Mouse (Mus musculus) heart, postnatal 0 days (tissue): ENCODE measurements around the gene Mrps26. TPM values are rescaled to one million over a fixed set of nuclear protein-coding genes. Genes with fewer than 3 reads are reported as not detected.
A peak's percentile ranks its signal among the peaks of the same experiment; 100 is the strongest.

ENCODE experiments used
- ATAC-seq: fragments of 200-750 bp; cut with Nextera tagmentation; 2 replicates; pipeline ENCODE4 v1.8.0; 2017; ENCODE audit warnings: low read depth, moderate number of reproducible peaks, moderate library complexity; ENCODE audit not compliant: insufficient read depth
- DNase-seq: peaks from one replicate; pipeline ENCODE4 v3.0.0-alpha.2; 2016; ENCODE audit warnings: low spot score
- H3K27ac ChIP-seq: fragments of 300-500 bp; sonication (generic); 2 replicates; pipeline ENCODE4 v1.5.1; 2014; ENCODE audit warnings: low read depth, mild to moderate bottlenecking
- H3K27me3 ChIP-seq: fragments of 300-500 bp; sonication (generic); 2 replicates; pipeline ENCODE4 v1.6.1; 2014; ENCODE audit warnings: low read length, mixed read lengths; ENCODE audit not compliant: control insufficient read depth, insufficient read depth
- H3K36me3 ChIP-seq: fragments of 300-500 bp; sonication (generic); replicated peaks from 2 replicates; pipeline ENCODE4 v1.6.1; 2014; ENCODE audit warnings: low read length, mixed read lengths; ENCODE audit not compliant: control insufficient read depth, insufficient read depth
- H3K4me1 ChIP-seq: fragments of 300-500 bp; sonication (generic); 2 replicates; pipeline ENCODE4 v1.6.1; 2014; ENCODE audit warnings: antibody characterized with exemption; ENCODE audit not compliant: control insufficient read depth, insufficient read depth
- H3K4me2 ChIP-seq: fragments of 300-500 bp; sonication (generic); 2 replicates; pipeline ENCODE4 v1.6.1; 2014; ENCODE audit warnings: low read depth, mild to moderate bottlenecking, low read length, moderate library complexity
- H3K4me3 ChIP-seq: fragments of 300-500 bp; sonication (generic); 2 replicates; pipeline ENCODE4 v1.5.1; 2014; ENCODE audit warnings: low read depth, low read length
- H3K9ac ChIP-seq: fragments of 300-500 bp; sonication (generic); replicated peaks from 2 replicates; pipeline ENCODE4 v1.6.1; 2014; ENCODE audit warnings: low read depth, low read length, mixed read lengths
- H3K9me3 ChIP-seq: fragments of 300-500 bp; sonication (generic); replicated peaks from 2 replicates; pipeline ENCODE4 v1.6.1; 2016; ENCODE audit warnings: low read length; ENCODE audit not compliant: control insufficient read depth
- CTCF ChIP-seq: IDR thresholded peaks from 2 replicates; pipeline ENCODE4 v1.5.1; 2016; ENCODE audit warnings: antibody characterized with exemption, control low read depth, low read depth
- EP300 ChIP-seq: IDR thresholded peaks from 2 replicates; pipeline ENCODE4 v1.6.1; 2016; ENCODE audit warnings: antibody characterized with exemption, low read depth
- WGBS: fragments of 180-500 bp; shearing (Covaris S2); extraction: QIAGEN DNeasy Blood & Tissue Kit; methylation state at CpG from one replicate; pipeline ENCODE4 v1.1.7; 2014; 5-methylcytosine and 5-hydroxymethylcytosine counted together
- polyA plus RNA-seq: library from polyadenylated mRNA; unstranded; fragments of >200 nt; fragmentation: Nextera tagmentation; extraction: Ambion mirVana; gene quantifications from 2 replicates; pipeline ENCODE4 v1.2.1, GENCODE M21; 2015
- total RNA-seq: library from RNA; depleted of rRNA; stranded (reverse); fragments of >200 nt; gene quantifications from 2 replicates; pipeline ENCODE4 v1.2.3, GENCODE M21; 2014; ENCODE audit warnings: low replicate concordance

The Mrps26 gene
- total and polyA plus RNA-seq, 2 experiments from 2014 or later: 74.0 to 86.9 TPM

DNA sequence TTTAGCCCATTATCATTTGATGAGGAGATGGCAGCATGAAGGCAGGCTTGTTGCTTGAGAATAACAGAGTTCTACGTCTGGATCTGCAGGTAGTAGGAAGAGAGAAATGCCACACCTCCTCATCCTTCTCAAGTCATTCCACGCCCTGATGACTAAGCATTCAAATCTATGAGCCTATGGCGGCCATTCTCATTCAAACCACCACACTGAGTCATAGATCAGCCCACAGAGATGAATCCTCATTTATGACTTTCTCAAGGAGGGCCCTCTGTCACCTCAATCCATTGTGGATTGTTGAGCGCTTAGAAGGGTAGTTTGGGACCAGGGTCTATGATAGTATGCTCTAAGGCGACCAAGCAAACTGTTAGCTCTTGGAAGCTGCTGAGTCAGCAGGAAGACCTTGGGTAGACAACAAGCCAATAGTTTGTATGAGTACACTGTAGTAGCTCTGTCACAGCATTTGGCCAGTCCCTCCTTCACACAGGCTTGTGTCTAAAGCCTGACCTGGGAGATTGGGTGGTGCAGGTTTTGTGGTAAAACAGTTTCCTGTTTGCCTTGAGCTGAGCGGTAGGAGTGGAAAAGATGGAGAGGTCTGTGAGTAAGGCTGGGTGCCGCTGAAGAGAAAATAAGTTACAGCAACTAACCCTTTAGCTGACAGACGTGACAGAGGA is 24.5 kb upstream of the Mrps26 start:
- Histone ChIP-seq H3K4me3 (no peak overlapping the region), H3K4me1 (no peaks in the 10 kb centered on the region), H3K36me3 (peaks cover 89% of the 10 kb centered on the region), H3K4me2 (no peak overlapping the region), H3K27ac (peak overlapping the region; percentile 20; the same call in 1 of the 2 replicates), H3K9me3 (no peaks in the 10 kb centered on the region), H3K9ac (no peak overlapping the region), H3K27me3 (no peaks in the 10 kb centered on the region)
- ATAC-seq: no peak
- 87% methylated on average over 8 of the region's 8 CpGs for WGBS
- TF ChIP-seq EP300: no peak
- TF ChIP-seq CTCF: no peak
- DNase-seq: no peak

DNA sequence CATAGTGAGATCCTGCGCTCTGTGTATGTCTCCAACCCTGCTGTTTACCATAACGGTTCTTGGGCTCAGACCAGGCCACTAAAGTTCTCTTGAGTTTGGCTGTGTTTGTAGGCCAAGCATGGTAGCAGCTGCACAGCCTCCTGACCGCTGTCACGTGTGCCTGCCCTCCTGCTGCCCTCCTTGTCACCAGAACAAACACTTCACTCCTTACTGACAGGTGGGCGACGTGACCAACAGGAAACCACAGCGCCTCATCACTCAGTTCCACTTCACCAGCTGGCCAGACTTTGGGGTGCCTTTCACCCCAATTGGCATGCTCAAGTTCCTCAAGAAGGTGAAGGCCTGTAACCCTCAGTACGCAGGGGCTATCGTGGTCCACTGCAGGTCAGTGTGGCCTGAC is 23.3 kb upstream of the Mrps26 start:
- no peak overlapping the region for H3K9ac ChIP-seq

DNA sequence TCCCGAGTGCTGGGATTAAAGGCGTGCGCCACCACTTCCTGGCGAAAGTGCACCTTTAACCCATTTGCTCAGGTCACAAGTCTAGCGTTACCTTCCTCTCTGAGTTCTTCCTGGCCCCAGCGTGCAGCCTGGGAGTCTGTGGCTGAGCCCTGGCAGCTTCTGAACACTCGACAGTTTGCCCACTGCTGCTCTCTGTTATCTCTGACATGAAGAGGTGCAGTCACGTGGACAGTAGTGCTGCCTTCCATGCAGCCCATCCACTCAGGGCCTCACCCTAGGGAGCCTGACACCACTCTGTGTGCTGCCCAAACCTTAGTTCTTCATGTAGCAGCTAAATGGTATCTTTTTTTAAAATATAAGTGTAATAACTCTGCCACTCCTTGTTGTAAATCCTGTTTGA is 16.6 kb upstream of the Mrps26 start:
- Histone ChIP-seq H3K4me3 (no peak overlapping the region), H3K4me1 (no peaks in the 10 kb centered on the region), H3K9me3 (no peaks in the 10 kb centered on the region), H3K4me2 (no peak overlapping the region), H3K36me3 (peaks cover 93% of the 10 kb centered on the region), H3K9ac (no peak overlapping the region), H3K27ac (no peak overlapping the region), H3K27me3 (no peaks in the 10 kb centered on the region)
- WGBS: 53% methylated on average over 8 of the region's 8 CpGs
- ATAC-seq (peak; percentile 86), DNase-seq (peak; percentile 48)
- TF ChIP-seq EP300 (no peak), CTCF (no peak)

More for the DNA sequence above, 23.3 kb upstream of the Mrps26 start:
- no peaks in the 10 kb centered on the region for H3K27me3 ChIP-seq
- no peak overlapping the region for H3K4me3 ChIP-seq
- WGBS: 79% methylated on average over 9 of the region's 9 CpGs
- ATAC-seq (no peak), DNase-seq (no peak)
- H3K4me2 ChIP-seq: no peak overlapping the region; the same call in 1 of the 2 replicates
- H3K4me1 ChIP-seq: no peaks in the 10 kb centered on the region
- H3K9me3 ChIP-seq: no peaks in the 10 kb centered on the region
- H3K36me3 ChIP-seq: peaks cover 90% of the 10 kb centered on the region
- peak overlapping the region; percentile 20; the same call in 1 of the 2 replicates for H3K27ac ChIP-seq
- TF ChIP-seq CTCF (no peak), EP300 (no peak)

DNA sequence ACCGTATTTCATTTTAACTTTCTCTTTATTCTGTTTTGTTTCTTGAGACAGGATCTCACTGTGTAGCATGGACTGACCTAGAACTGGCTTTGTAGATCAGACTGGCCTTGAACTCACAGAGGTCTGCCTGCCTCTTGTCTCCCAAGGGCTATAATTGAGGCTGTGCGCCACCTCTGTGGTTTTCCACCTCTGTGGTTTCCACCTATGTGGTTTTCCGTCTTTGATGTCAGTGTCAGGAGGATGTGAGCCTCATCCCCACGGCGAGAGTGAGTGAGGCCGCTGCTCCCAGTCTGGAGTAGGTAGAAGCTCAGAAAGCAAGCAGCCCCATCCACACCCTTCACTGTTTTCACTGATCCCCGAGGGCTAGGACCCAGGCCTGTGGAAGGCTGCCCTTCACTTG is 8.7 kb upstream of the Mrps26 start:
- no peak overlapping the region for H3K4me3 ChIP-seq
- no peak for TF ChIP-seq CTCF
- TF ChIP-seq EP300: no peak
- H3K27ac ChIP-seq: no peak overlapping the region
- H3K4me1 ChIP-seq: no peaks in the 10 kb centered on the region
- 86% methylated on average over 7 of the region's 7 CpGs for WGBS
- H3K4me2 ChIP-seq: no peak overlapping the region
- H3K9ac ChIP-seq: no peak overlapping the region
- peaks cover 80% of the 10 kb centered on the region for H3K36me3 ChIP-seq
- H3K9me3 ChIP-seq: no peaks in the 10 kb centered on the region
- ATAC-seq (no peak), DNase-seq (no peak)
- no peaks in the 10 kb centered on the region for H3K27me3 ChIP-seq

DNA sequence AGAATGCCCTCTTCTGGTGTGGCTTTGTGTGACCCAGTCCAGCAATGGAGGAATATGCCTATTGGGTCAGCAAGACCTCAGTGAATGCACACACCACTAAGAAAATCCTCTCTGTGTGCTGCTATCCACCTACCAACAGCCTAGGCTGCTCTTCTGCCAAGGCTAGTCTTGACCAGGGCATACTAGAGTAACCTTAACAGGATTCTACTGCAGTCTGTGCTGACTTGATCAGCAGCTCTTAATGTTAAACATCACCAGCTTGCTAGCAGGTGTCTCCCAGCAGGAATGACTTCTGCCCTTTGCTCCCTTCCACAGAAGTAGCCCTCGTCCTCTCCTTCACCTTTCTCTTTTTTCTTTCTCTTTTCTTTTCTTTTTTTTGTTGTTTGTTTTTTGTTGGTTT is 7.2 kb upstream of the Mrps26 start:
- H3K4me1 ChIP-seq: no peaks in the 10 kb centered on the region
- no peak overlapping the region for H3K4me3 ChIP-seq
- peaks cover 68% of the 10 kb centered on the region for H3K36me3 ChIP-seq
- H3K27me3 ChIP-seq: no peaks in the 10 kb centered on the region
- no peaks in the 10 kb centered on the region for H3K9me3 ChIP-seq
- no peak overlapping the region for H3K9ac ChIP-seq
- WGBS: 93% methylated on average over 1 of the region's 1 CpGs
- H3K4me2 ChIP-seq: no peak overlapping the region
- no peak for TF ChIP-seq EP300
- TF ChIP-seq CTCF: no peak
- ATAC-seq (no peak), DNase-seq (no peak)
- no peak overlapping the region for H3K27ac ChIP-seq

DNA sequence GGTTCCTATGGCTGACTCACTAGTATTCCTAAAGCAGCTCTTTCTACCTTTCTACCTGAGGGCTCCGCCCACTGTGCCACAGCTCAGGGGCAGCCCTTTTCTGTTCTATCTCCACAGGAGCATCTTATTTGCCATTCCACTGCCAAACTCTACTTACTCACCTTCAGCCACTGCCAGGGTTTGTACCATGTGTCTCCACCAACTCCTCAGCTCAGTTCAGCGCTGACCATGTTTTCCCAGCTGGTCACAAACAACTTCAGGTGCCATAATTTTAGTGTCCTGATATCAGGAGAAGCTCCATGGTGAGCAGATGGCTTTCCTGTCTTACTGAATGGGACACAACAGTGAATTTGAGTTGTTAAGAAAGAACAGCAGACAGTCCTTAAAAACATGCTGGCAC is 6.1 kb upstream of the Mrps26 start:
- H3K27me3 ChIP-seq: no peaks in the 10 kb centered on the region
- H3K4me3 ChIP-seq: no peak overlapping the region
- H3K36me3 ChIP-seq: peaks cover 56% of the 10 kb centered on the region
- no peak for TF ChIP-seq CTCF
- no peak for TF ChIP-seq EP300
- WGBS: 95% methylated on average over 2 of the region's 2 CpGs
- DNase-seq (no peak), ATAC-seq (no peak)
- no peaks in the 10 kb centered on the region for H3K9me3 ChIP-seq
- H3K9ac ChIP-seq: no peak overlapping the region
- no peak overlapping the region for H3K27ac ChIP-seq
- H3K4me1 ChIP-seq: no peaks in the 10 kb centered on the region
- H3K4me2 ChIP-seq: no peak overlapping the region
